Mouse (Mus musculus) gastrocnemius, postnatal 4 days (tissue): ENCODE data around the gene Sh3bp5l. TPM values are rescaled to one million over a fixed set of nuclear protein-coding genes. Genes with fewer than 3 reads are reported as not detected.
"Not testable (repeated sequence)": the region's sequence is repeated elsewhere in the genome, so short reads cannot be mapped to it uniquely, and the experiment has no call there.

ENCODE experiments used
- DNase-seq, 2 experiments: peaks; one replicate each; pipeline ENCODE4 v3.0.0; 2021 to 2022; ENCODE audit warnings: low spot score in 2 of 2, mixed read lengths in 2 of 2
- total RNA-seq, 2 experiments: library from RNA; stranded (reverse); gene quantifications; 2 replicates each; pipeline ENCODE4 v1.2.3; 2021

Sh3bp5l gene
- total RNA-seq, 2 experiments from 2014 or later = 31.0 to 36.5 TPM

- not testable (repeated sequence) for DNase-seq
Measured at GRCm38 (mm10) chr11:58366191-58366590, 35.7 kb downstream of the Sh3bp5l start.

GRCm38 (mm10) chr11:58377273-58377672 is 46.7 kb downstream of the Sh3bp5l start:
- no peak for DNase-seq

GRCm38 (mm10) chr11:58377686-58378085 is 47.2 kb downstream of the Sh3bp5l start:
- no peak for DNase-seq

GRCm38 (mm10) chr11:58378763-58379278 is 48.3 kb downstream of the Sh3bp5l start, which contains the start of gene Lypd8:
TSS of gene Lypd8 (plus strand) at chr11:58379043.
- DNase-seq = no peak

- DNase-seq = no peak
Measured at GRCm38 (mm10) chr11:58379516-58379915, 49.0 kb downstream of the Sh3bp5l start.

GRCm38 (mm10) chr11:58382471-58382870 is 51.9 kb downstream of the Sh3bp5l start:
- no peak for DNase-seq

Other genes with a start within 250 kb of the Sh3bp5l start
- gene Gm12248, start 237.6 kb upstream of the Sh3bp5l start, total RNA-seq = not detected
- gene Cnot8, start 226.6 kb upstream of the Sh3bp5l start, total RNA-seq = 10 to 100 TPM; 47.5 to 48.9 TPM
- gene Gemin5, start 162.2 kb upstream of the Sh3bp5l start, total RNA-seq = 10 to 100 TPM; 14.8 to 15.3 TPM
- gene Mrpl22, start 159.1 kb upstream of the Sh3bp5l start, total RNA-seq = 10 to 100 TPM; 54.1 to 59.7 TPM
- 10 to 100 TPM; 15.6 to 17.9 TPM for gene Igtp, start 131.2 kb upstream of the Sh3bp5l start, total RNA-seq
- 10 to 100 TPM; 13.0 to 13.1 TPM for gene Irgm2, start 131.1 kb upstream of the Sh3bp5l start, total RNA-seq
- gene 4930438A08Rik, start 55.9 kb upstream of the Sh3bp5l start, total RNA-seq = not detected
- gene Zfp692, start 23.7 kb upstream of the Sh3bp5l start, total RNA-seq = 1 to 10 TPM; 6.1 to 6.9 TPM
- gene Zfp672, start 385 bp upstream of the Sh3bp5l start, total RNA-seq = 10 to 100 TPM; 34.3 to 40.7 TPM
- not detected for gene Lypd8, start 48.3 kb downstream of the Sh3bp5l start, total RNA-seq
- not detected for gene 1810065E05Rik, start 90.4 kb downstream of the Sh3bp5l start, total RNA-seq
- not detected for gene Gm12253, start 101.8 kb downstream of the Sh3bp5l start, total RNA-seq
- not detected for gene Lypd9, start 122.2 kb downstream of the Sh3bp5l start, total RNA-seq
- not detected for gene Olfr30, start 131.5 kb downstream of the Sh3bp5l start, total RNA-seq
- not detected for gene Olfr332, start 161.8 kb downstream of the Sh3bp5l start, total RNA-seq
- not detected for gene Olfr331, start 171.8 kb downstream of the Sh3bp5l start, total RNA-seq
- not detected for gene Olfr330, start 204.1 kb downstream of the Sh3bp5l start, total RNA-seq
- not detected for gene Olfr329-ps, start 215.7 kb downstream of the Sh3bp5l start, total RNA-seq
- gene Olfr328, start 224.9 kb downstream of the Sh3bp5l start, total RNA-seq = not detected
- not detected for gene Olfr224, start 239.8 kb downstream of the Sh3bp5l start, total RNA-seq
- not detected for gene Olfr325, start 247.0 kb downstream of the Sh3bp5l start, total RNA-seq